Mouse (Mus musculus) cortical plate, adult 2 months (tissue): ENCODE measurements around the gene Bank1. TPM values are rescaled to one million over a fixed set of nuclear protein-coding genes. Genes with fewer than 3 reads are reported as not detected.
A peak's percentile ranks its signal among the peaks of the same experiment; 100 is the strongest.

Experiments used
- H3K27ac ChIP-seq: fragments of 200-500 bp; 2 replicates; pipeline ENCODE4 v1.5.1; 2012; ENCODE audit warnings: low read length, control low read depth, inconsistent platforms; ENCODE audit not compliant: insufficient read depth
- H3K4me1 ChIP-seq: fragments of 200-500 bp; 2 replicates; pipeline ENCODE4 v1.6.1; 2011; ENCODE audit warnings: low read length; ENCODE audit not compliant: control insufficient read depth, insufficient read depth
- H3K4me3 ChIP-seq: fragments of 200-500 bp; 2 replicates; pipeline ENCODE4 v1.5.1; 2011; ENCODE audit warnings: mild to moderate bottlenecking, low read length, control low read depth; ENCODE audit not compliant: insufficient read depth
- CTCF ChIP-seq: fragments of 200-500 bp; IDR thresholded peaks from 2 replicates; pipeline ENCODE4 v1.5.1; 2011; ENCODE audit warnings: mild to moderate bottlenecking, control low read depth, low read length; ENCODE audit not compliant: insufficient read depth; ENCODE audit errors: extremely low read depth
- POLR2A ChIP-seq: fragments of 200-500 bp; IDR thresholded peaks from 2 replicates; pipeline ENCODE4 v1.6.1; 2011; ENCODE audit warnings: mild to moderate bottlenecking, low read length, control low read depth; ENCODE audit not compliant: insufficient read depth; ENCODE audit errors: extremely low read depth
- polyA plus RNA-seq: library from polyadenylated mRNA; depleted of rRNA; stranded (reverse); fragments of >200 nt; gene quantifications from 2 replicates; pipeline ENCODE4 v1.2.3, GENCODE M21; 2012

Gene Bank1
- polyA plus RNA-seq, 1 experiment, result 1.5 TPM

GRCm38 (mm10) chr3:136186548-136187113, 139.2 kb downstream of the Bank1 start:
- TF ChIP-seq POLR2A (no peak), CTCF (no peak)
- Histone ChIP-seq H3K27ac (no peak overlapping the region), H3K4me3 (no peak overlapping the region), H3K4me1 (no peaks in the 10 kb centered on the region)

- TF ChIP-seq POLR2A (no peak), CTCF (no peak)
- Histone ChIP-seq H3K4me3 (no peak overlapping the region), H3K27ac (no peak overlapping the region), H3K4me1 (no peaks in the 10 kb centered on the region)
These were observed 154.2 kb downstream of the Bank1 start for GRCm38 (mm10) chr3:136171631-136172030.

DNA sequence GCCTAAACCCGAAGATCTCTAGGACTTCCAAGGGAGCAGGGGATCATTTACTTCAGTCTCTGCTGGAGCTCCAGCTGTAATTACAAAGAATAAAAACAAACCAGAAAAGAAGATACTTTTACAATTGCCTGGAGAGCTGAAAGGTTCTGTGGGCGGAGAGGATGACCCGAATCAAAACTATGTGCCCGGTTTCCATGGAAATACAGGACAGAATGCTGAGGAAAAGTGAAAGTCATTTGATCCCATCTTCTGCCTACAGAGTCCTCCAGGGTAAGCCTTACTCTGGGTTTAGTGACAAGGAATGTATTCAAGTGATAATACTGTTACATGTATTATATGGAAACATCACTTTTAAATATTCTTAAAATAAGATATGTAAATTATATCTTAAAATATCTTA, 157.8 kb downstream of the Bank1 start:
- Histone ChIP-seq H3K4me3 (no peak overlapping the region), H3K27ac (no peak overlapping the region), H3K4me1 (no peaks in the 10 kb centered on the region)
- TF ChIP-seq CTCF (no peak), POLR2A (no peak)

GRCm38 (mm10) chr3:136166671-136167070, 159.2 kb downstream of the Bank1 start:
- Histone ChIP-seq H3K4me1 (no peaks in the 10 kb centered on the region), H3K27ac (no peak overlapping the region), H3K4me3 (no peak overlapping the region)
- TF ChIP-seq POLR2A (no peak), CTCF (no peak)

- Histone ChIP-seq H3K27ac (0 out of 2 replicates have a peak overlapping the region, but pooled peaks have one; percentile 3), H3K4me1 (no peaks in the 10 kb centered on the region), H3K4me3 (no peak overlapping the region)
- TF ChIP-seq POLR2A (no peak), CTCF (no peak)
These were observed 159.9 kb downstream of the Bank1 start for GRCm38 (mm10) chr3:136166033-136166361.

GRCm38 (mm10) chr3:136165167-136166032, 160.5 kb downstream of the Bank1 start:
- Histone ChIP-seq H3K4me3 (no peak overlapping the region), H3K4me1 (no peaks in the 10 kb centered on the region), H3K27ac (0 out of 2 replicates have a peak overlapping the region, but pooled peaks have one; percentile 3)
- TF ChIP-seq POLR2A (no peak), CTCF (no peak)

GRCm38 (mm10) chr3:136158059-136158458, 167.8 kb downstream of the Bank1 start:
- no peak overlapping the region for H3K4me3 ChIP-seq
- TF ChIP-seq CTCF (no peak), POLR2A (no peak)
- H3K27ac ChIP-seq, result no peak overlapping the region
- H3K4me1 ChIP-seq, result no peaks in the 10 kb centered on the region

DNA sequence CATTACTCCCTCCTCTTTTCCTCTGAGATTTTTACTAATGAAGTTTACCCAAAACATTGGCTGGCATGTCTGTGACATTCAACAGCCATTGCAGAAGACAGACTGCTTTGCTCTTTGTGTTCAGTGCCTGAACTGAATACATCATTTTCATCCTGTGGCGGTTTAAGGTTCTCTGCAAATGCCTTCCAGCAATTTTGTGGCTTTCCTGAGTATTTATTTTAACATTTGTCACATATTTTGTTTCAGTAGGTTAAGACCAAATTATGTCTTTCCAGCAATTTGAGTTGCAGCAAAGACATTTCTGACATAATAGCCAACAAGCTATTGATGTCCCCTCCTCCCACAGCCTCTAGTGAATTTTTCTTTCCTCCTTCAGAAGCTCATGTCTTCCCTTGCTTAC, 170.3 kb downstream of the Bank1 start:
- no peak overlapping the region for H3K27ac ChIP-seq
- H3K4me3 ChIP-seq, result no peak overlapping the region
- no peak for TF ChIP-seq CTCF
- TF ChIP-seq POLR2A, result no peak
- no peaks in the 10 kb centered on the region for H3K4me1 ChIP-seq

DNA sequence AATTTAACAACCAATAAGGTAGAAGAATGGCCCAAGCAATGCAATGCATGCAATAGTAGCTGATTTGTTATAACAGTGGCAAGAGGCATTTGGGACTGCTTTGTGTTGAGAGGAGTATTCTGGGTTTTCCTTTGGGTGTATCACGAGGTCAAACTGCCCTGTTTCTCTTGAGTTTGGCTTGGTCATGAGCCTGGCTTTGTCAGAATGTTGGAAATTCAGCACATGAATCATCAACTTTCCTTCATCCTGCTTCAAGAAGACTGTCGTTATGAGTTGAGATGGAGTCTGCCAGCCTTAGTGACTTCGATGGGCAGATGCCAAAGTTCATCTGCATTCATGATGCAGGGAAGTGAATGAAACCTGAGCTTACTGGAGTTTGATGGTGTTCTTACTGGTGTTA, 175.0 kb downstream of the Bank1 start:
- Histone ChIP-seq H3K27ac (no peak overlapping the region), H3K4me1 (no peaks in the 10 kb centered on the region), H3K4me3 (no peak overlapping the region)
- TF ChIP-seq POLR2A (no peak), CTCF (no peak)

DNA sequence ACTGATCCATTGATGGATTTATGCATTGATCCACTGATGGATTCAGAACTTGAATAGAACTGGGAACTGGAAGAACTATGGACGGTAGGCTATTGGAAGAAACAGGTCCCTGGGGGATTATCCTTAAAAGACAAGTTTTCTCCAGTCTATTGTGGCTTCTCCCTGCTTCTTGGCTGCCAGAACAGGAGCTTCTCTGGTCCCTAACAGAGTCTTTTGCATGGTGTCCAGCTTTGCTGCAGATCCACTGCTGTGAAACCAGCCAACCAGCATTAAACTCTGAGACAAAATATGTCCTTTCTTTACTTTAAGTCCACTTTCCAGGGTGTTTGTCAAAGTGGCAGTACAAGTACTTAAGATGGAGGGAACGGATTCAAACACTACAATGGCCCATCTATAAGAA, 178.7 kb downstream of the Bank1 start:
- H3K4me1 ChIP-seq, result no peaks in the 10 kb centered on the region
- TF ChIP-seq CTCF, result no peak
- H3K4me3 ChIP-seq, result no peak overlapping the region
- no peak overlapping the region for H3K27ac ChIP-seq

GRCm38 (mm10) chr3:136132013-136132412, 193.9 kb downstream of the Bank1 start:
- Histone ChIP-seq H3K4me3 (no peak overlapping the region), H3K4me1 (no peaks in the 10 kb centered on the region), H3K27ac (no peak overlapping the region)
- no peak for TF ChIP-seq CTCF
- no peak for TF ChIP-seq POLR2A
